In genomic region chr6:126646381-126646780, GRCm38 (mm10) we compare ENCODE assay signal across 7 mouse cellular contexts. TPM values are rescaled to one million over a fixed set of nuclear protein-coding genes. Genes with fewer than 3 reads are reported as not detected.
A peak's percentile ranks its signal among the peaks of the same experiment; 100 is the strongest.
DNase-seq lines count a peak whose midpoint lies in the region; ATAC-seq lines count a peak whose summit lies in the region.

Gene Kcna1, minus strand, starts transcription at chr6:126646384.

- WGBS in forebrain, embryonic 15.5 days: 12% methylated on average over 8 of the region's 8 CpGs
- WGBS in neural tube, embryonic 15.5 days: 39% methylated on average over 8 of the region's 8 CpGs

- H3K36me3 ChIP-seq in forebrain, embryonic 15.5 days: no peaks in the 10 kb centered on the region
- H3K36me3 ChIP-seq in neural tube, embryonic 15.5 days: no peaks in the 10 kb centered on the region

- intact Hi-C loops in left cerebral cortex, postnatal 14 days (cut with DNase I): no loop called here

- DNase-seq in left cerebral cortex, adult 8-10 months (ENCODE audit: low spot score in 2 of 2): no peak
- no peak for DNase-seq in left cerebral cortex, adult 11 months (ENCODE audit: low spot score)
- DNase-seq in left cerebral cortex, postnatal 14 days (ENCODE audit: low spot score in 2 of 2): no peak
- no peak for DNase-seq in urinary bladder, postnatal 36 days (ENCODE audit: low spot score in 2 of 2)
- no peak for DNase-seq in gastrocnemius, postnatal 25 days

- H3K27me3 ChIP-seq in forebrain, embryonic 15.5 days: peaks cover 35% of the 10 kb centered on the region
- H3K27me3 ChIP-seq in neural tube, embryonic 15.5 days (replicated peaks): peaks cover 27% of the 10 kb centered on the region

- peak within 1 kb of the TSS; percentile 50 for H3K27ac ChIP-seq in forebrain, embryonic 15.5 days (replicated peaks)
- H3K27ac ChIP-seq in neural tube, embryonic 15.5 days (replicated peaks): peak within 1 kb of the TSS; percentile 77

- H3K9ac ChIP-seq in forebrain, embryonic 15.5 days (replicated peaks): peak within 1 kb of the TSS; percentile 53
- H3K9ac ChIP-seq in neural tube, embryonic 15.5 days (replicated peaks): peak within 1 kb of the TSS; percentile 62

- peak within 1 kb of the TSS; percentile 97 for H3K4me2 ChIP-seq in forebrain, embryonic 15.5 days (replicated peaks)
- H3K4me2 ChIP-seq in neural tube, embryonic 15.5 days: peak within 1 kb of the TSS; percentile 99

- no peaks in the 10 kb centered on the region for H3K9me3 ChIP-seq in forebrain, embryonic 15.5 days
- no peaks in the 10 kb centered on the region for H3K9me3 ChIP-seq in neural tube, embryonic 15.5 days (replicated peaks)

- ATAC-seq in forebrain, embryonic 15.5 days (replicated peaks): no peak
- ATAC-seq in neural tube, embryonic 15.5 days (ENCODE audit: low FRiP score): no peak

- peak within 1 kb of the TSS; percentile 68 for H3K4me3 ChIP-seq in forebrain, embryonic 15.5 days
- peak within 1 kb of the TSS; percentile 62 for H3K4me3 ChIP-seq in neural tube, embryonic 15.5 days (replicated peaks)

- H3K4me1 ChIP-seq in forebrain, embryonic 15.5 days: peaks cover 31% of the 10 kb centered on the region
- peaks cover 40% of the 10 kb centered on the region for H3K4me1 ChIP-seq in neural tube, embryonic 15.5 days

RNA-seq across cellular contexts. Expression of gene Kcna1, which starts in this region (rescaled TPM):
- total RNA-seq in left cerebral cortex, adult 8-10 months (2022): 100 to 1,000 TPM; 126 to 148 (median 131) TPM
- polyA plus RNA-seq in forebrain, embryonic 15.5 days (2015; fragmentation: Nextera tagmentation; extraction: Ambion mirVana): 4.8 and 4.9 TPM in 2 replicates
- total RNA-seq in left cerebral cortex, postnatal 14 days (2021): 10 to 100 TPM; 66.9 to 73.4 TPM
- 6.1 and 6.5 TPM in 2 replicates for polyA plus RNA-seq in neural tube, embryonic 15.5 days (2015; fragmentation: Nextera tagmentation; extraction: Ambion mirVana)
- 1 to 10 TPM; 2.2 to 2.6 TPM for total RNA-seq in gastrocnemius, postnatal 25 days (2021)

Comparison
In these comparisons a context has a peak if more than half of its experiments do, and no peak if none do; other contexts are left out.
1. RNA of gene Kcna1 (total RNA-seq): 126 to 148 TPM in left cerebral cortex, adult 8-10 months and 66.9 to 73.4 TPM in left cerebral cortex, postnatal 14 days; 2.2 to 2.6 TPM in gastrocnemius, postnatal 25 days; every median in the first group is over 10 times any median in the second.